Mouse (Mus musculus): ENCODE data around the gene Ralgps1. TPM values are rescaled to one million over a fixed set of nuclear protein-coding genes. Genes with fewer than 3 reads are reported as not detected.

Gene Ralgps1
- total and polyA plus RNA-seq, 2 experiments from 2014 or later = 20.7 to 69.9 TPM

DNA sequence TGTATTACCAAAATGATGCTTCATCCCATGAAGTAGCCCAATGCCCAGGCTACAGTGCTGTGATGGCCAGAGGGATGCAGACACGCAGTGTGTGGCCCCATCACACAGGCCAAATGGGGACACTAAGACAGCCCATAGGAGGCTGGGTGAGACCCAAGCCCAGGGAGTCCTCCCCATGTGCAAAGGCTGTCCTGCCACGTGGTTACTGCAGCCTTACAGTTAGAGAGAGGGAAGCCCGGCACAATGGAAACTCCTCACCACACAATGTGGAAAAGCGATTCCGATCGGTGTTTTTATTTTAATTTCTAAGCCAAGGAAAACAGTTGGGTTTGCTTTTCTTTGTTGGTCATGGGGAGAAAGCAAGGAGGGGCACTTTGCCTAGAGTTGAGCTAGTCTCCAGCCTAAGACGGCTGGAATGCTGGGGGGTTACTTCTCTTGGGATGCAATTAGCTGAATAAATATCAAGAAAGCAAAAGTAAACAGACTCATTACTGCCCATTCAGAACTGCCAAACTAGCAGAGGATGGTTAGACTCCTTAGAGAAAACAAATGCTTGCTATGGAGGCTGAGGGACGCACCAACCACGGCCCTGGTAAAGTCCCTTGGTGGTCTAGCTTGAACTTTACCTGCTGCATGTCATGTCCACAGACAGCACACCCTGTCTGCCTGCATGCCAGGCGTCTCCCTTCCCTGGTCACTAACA lies 147.5 kb downstream of the Ralgps1 start:
- Histone ChIP-seq H3K27ac (no peak overlapping the region), H3K36me3 (ENCODE audit: insufficient read depth, low read length) (no peaks in the 10 kb centered on the region), H3K4me2 (ENCODE audit: low read depth, low read length) (no peak overlapping the region), H3K4me3 (ENCODE audit: low read length) (no peak overlapping the region), H3K4me1 (ENCODE audit: insufficient read depth, low read length) (0 out of 2 replicates have a peak, but pooled peaks cover 3% of the 10 kb centered on the region), H3K9ac (replicated peaks; ENCODE audit: low read length) (no peak overlapping the region), H3K9me3 (ENCODE audit: low read length) (no peaks in the 10 kb centered on the region), H3K27me3 (ENCODE audit: insufficient read depth, low read length) (no peaks in the 10 kb centered on the region)
- TF ChIP-seq CTCF (IDR thresholded peaks at IDR 0.05; ENCODE audit: low read depth) = no peak
- WGBS = 77% methylated on average over 10 of the region's 10 CpGs
- DNase-seq (ENCODE audit: low spot score) (no peak), ATAC-seq (no peak)

- DNase-seq (ENCODE audit: low spot score) (no peak), ATAC-seq (no peak)
- no peak overlapping the region for H3K4me2 ChIP-seq (ENCODE audit: low read depth, low read length)
- WGBS = 61% methylated on average over 6 of the region's 6 CpGs
- no peaks in the 10 kb centered on the region for H3K9me3 ChIP-seq (ENCODE audit: low read length)
- H3K36me3 ChIP-seq (ENCODE audit: insufficient read depth, low read length) = no peaks in the 10 kb centered on the region
- H3K4me1 ChIP-seq (ENCODE audit: insufficient read depth, low read length) = 0 out of 2 replicates have a peak, but pooled peaks cover 3% of the 10 kb centered on the region
- no peak overlapping the region for H3K27ac ChIP-seq
- no peak overlapping the region for H3K4me3 ChIP-seq (ENCODE audit: low read length)
- H3K9ac ChIP-seq (replicated peaks; ENCODE audit: low read length) = no peak overlapping the region
- TF ChIP-seq CTCF (IDR thresholded peaks at IDR 0.05; ENCODE audit: low read depth) = no peak
- H3K27me3 ChIP-seq (ENCODE audit: insufficient read depth, low read length) = no peaks in the 10 kb centered on the region
Observed at GRCm38 (mm10) chr2:33222480-33222879, 148.8 kb downstream of the Ralgps1 start.

GRCm38 (mm10) chr2:33221339-33221900 lies 149.9 kb downstream of the Ralgps1 start:
- H3K27ac ChIP-seq = no peak overlapping the region
- peaks cover 4% of the 10 kb centered on the region; the same call in 1 of the 2 replicates for H3K4me1 ChIP-seq (ENCODE audit: insufficient read depth, low read length)
- no peaks in the 10 kb centered on the region for H3K27me3 ChIP-seq (ENCODE audit: insufficient read depth, low read length)
- DNase-seq (ENCODE audit: low spot score) (no peak), ATAC-seq (no peak)
- no peaks in the 10 kb centered on the region for H3K9me3 ChIP-seq (ENCODE audit: low read length)
- no peaks in the 10 kb centered on the region for H3K36me3 ChIP-seq (ENCODE audit: insufficient read depth, low read length)
- no peak overlapping the region for H3K4me2 ChIP-seq (ENCODE audit: low read depth, low read length)
- no peak overlapping the region for H3K9ac ChIP-seq (replicated peaks; ENCODE audit: low read length)
- no peak overlapping the region for H3K4me3 ChIP-seq (ENCODE audit: low read length)
- 82% methylated on average over 11 of the region's 11 CpGs for WGBS
- no peak for TF ChIP-seq CTCF (IDR thresholded peaks at IDR 0.05; ENCODE audit: low read depth)

- Histone ChIP-seq H3K9ac (replicated peaks; ENCODE audit: low read length) (no peak overlapping the region), H3K4me1 (ENCODE audit: insufficient read depth, low read length) (peaks cover 10% of the 10 kb centered on the region), H3K4me3 (ENCODE audit: low read length) (no peak overlapping the region), H3K9me3 (ENCODE audit: low read length) (no peaks in the 10 kb centered on the region), H3K27me3 (ENCODE audit: insufficient read depth, low read length) (no peaks in the 10 kb centered on the region), H3K4me2 (ENCODE audit: low read depth, low read length) (no peak overlapping the region), H3K27ac (no peak overlapping the region), H3K36me3 (ENCODE audit: insufficient read depth, low read length) (no peaks in the 10 kb centered on the region)
- DNase-seq (ENCODE audit: low spot score) (no peak), ATAC-seq (no peak)
- no peak for TF ChIP-seq CTCF (IDR thresholded peaks at IDR 0.05; ENCODE audit: low read depth)
- 80% methylated on average over 10 of the region's 10 CpGs for WGBS
Observed at GRCm38 (mm10) chr2:33220674-33221338, 150.5 kb downstream of the Ralgps1 start.

DNA sequence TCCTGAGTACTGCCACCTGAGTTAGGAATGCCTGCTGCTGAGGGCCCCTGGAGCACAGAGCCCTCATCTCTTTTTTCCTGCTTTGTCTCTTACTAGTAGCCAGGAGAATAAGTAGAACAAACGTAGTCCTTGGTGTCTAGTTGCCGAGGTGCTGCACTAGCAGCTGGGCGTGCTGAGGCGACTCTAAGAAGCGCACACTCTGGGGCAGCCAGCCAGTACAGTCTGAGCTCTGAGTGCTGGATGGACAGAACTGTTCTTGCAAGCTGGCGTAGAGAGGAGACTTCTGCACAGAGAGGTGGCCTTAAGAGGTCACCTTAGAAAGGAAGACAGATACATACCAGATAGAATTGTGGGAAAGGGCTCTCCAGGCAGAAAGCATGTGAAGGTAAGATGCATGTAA lies 151.0 kb downstream of the Ralgps1 start:
- Histone ChIP-seq H3K4me1 (ENCODE audit: insufficient read depth, low read length) (peaks cover 12% of the 10 kb centered on the region), H3K4me2 (ENCODE audit: low read depth, low read length) (no peak overlapping the region), H3K27me3 (ENCODE audit: insufficient read depth, low read length) (no peaks in the 10 kb centered on the region), H3K9me3 (ENCODE audit: low read length) (no peaks in the 10 kb centered on the region), H3K36me3 (ENCODE audit: insufficient read depth, low read length) (no peaks in the 10 kb centered on the region), H3K9ac (replicated peaks; ENCODE audit: low read length) (no peak overlapping the region), H3K27ac (0 out of 2 replicates have a peak overlapping the region, but pooled peaks have one; percentile 27), H3K4me3 (ENCODE audit: low read length) (no peak overlapping the region)
- ATAC-seq = no peak
- no peak for TF ChIP-seq CTCF (IDR thresholded peaks at IDR 0.05; ENCODE audit: low read depth)
- DNase-seq (ENCODE audit: low spot score) = peak; percentile 46
- WGBS = 49% methylated on average over 6 of the region's 6 CpGs

DNA sequence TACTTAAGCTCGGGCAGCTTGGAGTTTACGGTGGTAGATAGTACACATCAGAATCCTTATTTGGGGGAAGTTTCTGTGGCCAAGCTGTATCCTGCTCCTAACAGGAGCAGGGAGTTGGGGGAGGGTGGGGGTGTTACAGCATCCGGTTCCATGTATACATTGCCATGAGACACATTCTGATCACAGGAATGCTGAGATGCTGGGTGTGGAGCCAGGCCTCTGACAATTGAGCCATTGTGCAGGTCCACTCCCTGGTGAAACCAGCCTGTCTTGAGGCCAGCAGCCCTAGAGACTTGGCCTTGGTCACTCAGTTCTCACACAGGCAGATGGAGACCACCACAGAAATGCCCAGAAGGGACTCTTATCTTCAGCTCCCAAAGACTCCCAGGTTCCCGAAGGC lies 151.6 kb downstream of the Ralgps1 start:
- Histone ChIP-seq H3K27ac (no peak overlapping the region), H3K27me3 (ENCODE audit: insufficient read depth, low read length) (no peaks in the 10 kb centered on the region), H3K36me3 (ENCODE audit: insufficient read depth, low read length) (no peaks in the 10 kb centered on the region), H3K4me2 (ENCODE audit: low read depth, low read length) (no peak overlapping the region), H3K9me3 (ENCODE audit: low read length) (no peaks in the 10 kb centered on the region), H3K4me1 (ENCODE audit: insufficient read depth, low read length) (peaks cover 15% of the 10 kb centered on the region), H3K9ac (replicated peaks; ENCODE audit: low read length) (no peak overlapping the region), H3K4me3 (ENCODE audit: low read length) (no peak overlapping the region)
- ATAC-seq (no peak), DNase-seq (ENCODE audit: low spot score) (no peak)
- 71% methylated on average over 4 of the region's 4 CpGs for WGBS
- TF ChIP-seq CTCF (IDR thresholded peaks at IDR 0.05; ENCODE audit: low read depth) = no peak
